Mouse (Mus musculus) colon, adult 2 months (tissue): Measurements from ENCODE around the gene Gm10282. TPM values are rescaled to one million over a fixed set of nuclear protein-coding genes. Genes with fewer than 3 reads are reported as not detected.

ENCODE experiments used
- polyA plus RNA-seq: library from polyadenylated mRNA; depleted of rRNA; stranded (reverse); fragments of >200 nt; gene quantifications from 2 replicates; pipeline ENCODE4 v1.2.3, GENCODE M21; 2012; rRNA removed

Gene Gm10282
- polyA plus RNA-seq = 1.2 and 1.7 TPM in 2 replicates

DNA sequence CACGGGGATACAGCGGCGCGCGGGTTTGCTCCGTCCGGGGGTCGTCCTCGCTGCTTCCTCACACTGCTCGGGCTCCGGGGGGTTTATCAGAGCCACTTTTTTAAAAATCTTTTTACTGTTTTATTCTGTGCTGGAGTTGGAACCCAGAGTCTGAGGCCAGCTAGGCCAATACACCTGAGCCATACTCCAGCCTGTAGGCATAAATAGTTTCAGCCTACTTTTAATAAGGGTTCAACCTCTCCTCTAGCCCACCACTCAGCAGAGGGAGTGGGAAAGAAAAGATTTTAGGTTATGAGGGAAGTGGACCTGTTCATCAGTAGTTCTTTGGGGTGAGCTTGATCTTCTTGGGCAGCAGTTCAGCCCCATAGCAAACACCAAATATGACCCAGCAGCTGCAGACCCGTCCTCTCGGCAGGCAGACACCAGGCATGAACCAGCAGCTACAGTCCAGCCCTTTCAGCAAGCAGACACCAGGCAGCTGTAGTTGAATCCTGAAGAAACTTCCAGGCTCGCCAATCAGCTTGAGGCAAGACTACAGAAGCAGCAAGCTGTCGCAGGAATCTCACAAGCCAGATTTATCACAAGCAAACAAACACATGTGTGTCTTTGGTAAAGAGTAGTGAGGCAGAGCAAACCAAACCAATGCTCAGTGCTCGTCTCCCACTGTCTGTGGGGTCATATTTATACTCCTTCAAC, at the start of gene Gm10282:
TSS of gene Gm10282 (minus strand) at position 51 of the 696 bp plus-strand sequence.

GRCm38 (mm10) chr8:72318801-72319322, 13.8 kb upstream of the Gm10282 start, which contains the start of gene Klf2:
TSS of gene Klf2 (plus strand) at chr8:72319033.

Other genes starting within 250 kb of the Gm10282 start
- not detected in 2 replicates for gene Olfr373, start 222.1 kb downstream of the Gm10282 start, polyA plus RNA-seq
- not detected in 2 replicates for gene Olfr374, start 198.2 kb downstream of the Gm10282 start, polyA plus RNA-seq
- gene Tpm4, start 170.3 kb downstream of the Gm10282 start, polyA plus RNA-seq = 52.1 and 62.6 TPM in 2 replicates
- 42.3 and 45.7 TPM in 2 replicates for gene Rab8a, start 144.1 kb downstream of the Gm10282 start, polyA plus RNA-seq
- 3.2 and 3.4 TPM in 2 replicates for gene Hsh2d, start 115.6 kb downstream of the Gm10282 start, polyA plus RNA-seq
- 0.05 and 0.94 TPM in 2 replicates for gene Cib3, start 92.4 kb downstream of the Gm10282 start, polyA plus RNA-seq
- not detected in 2 replicates for gene Gm11034, start 91.6 kb downstream of the Gm10282 start, polyA plus RNA-seq
- gene Fam32a, start 85.5 kb downstream of the Gm10282 start, polyA plus RNA-seq = 35.7 and 41.7 TPM in 2 replicates
- 32.5 and 36.1 TPM in 2 replicates for gene Ap1m1, start 65.2 kb downstream of the Gm10282 start, polyA plus RNA-seq
- gene Klf2, start 13.8 kb upstream of the Gm10282 start, polyA plus RNA-seq = 31.4 and 34.8 TPM in 2 replicates
- gene Eps15l1, start 116.2 kb upstream of the Gm10282 start, polyA plus RNA-seq = 31.4 and 33.2 TPM in 2 replicates
- gene Calr3, start 138.6 kb upstream of the Gm10282 start, polyA plus RNA-seq = 0.15 TPM in 1 of 2 replicates, not detected in the other
- 5.4 and 5.9 TPM in 2 replicates for gene 1700030K09Rik, start 138.6 kb upstream of the Gm10282 start, polyA plus RNA-seq
- gene Cherp, start 170.0 kb upstream of the Gm10282 start, polyA plus RNA-seq = 33.3 and 44.0 TPM in 2 replicates
- 118 and 161 TPM in 2 replicates for gene Slc35e1, start 187.4 kb upstream of the Gm10282 start, polyA plus RNA-seq
- 14.3 and 15.0 TPM in 2 replicates for gene Med26, start 243.0 kb upstream of the Gm10282 start, polyA plus RNA-seq